Mouse (Mus musculus): ENCODE measurements around the gene Tnfaip8l2. TPM values are rescaled to one million over a fixed set of nuclear protein-coding genes. Genes with fewer than 3 reads are reported as not detected.

Tnfaip8l2 gene
- polyA plus RNA-seq, 1 experiment from 2014 or later = 0.63 TPM

GRCm38 (mm10) chr3:95173256-95173949, 31.2 kb upstream of the Tnfaip8l2 start:
- CTCF ChIA-PET = no interaction called here
- ATAC-seq (no peak), DNase-seq (ENCODE audit: low read depth, low spot score) (no peak)
- POLR2A ChIA-PET = no interaction called here
- TF ChIP-seq CTCF (IDR thresholded peaks at IDR 0.05) = no peak
- no peaks in the 10 kb centered on the region for H3K27me3 ChIP-seq
- in situ Hi-C loops (cut with MboI; ENCODE audit: low pct_unique_long_range_greater_than_20kb) = no loop called here

GRCm38 (mm10) chr3:95172526-95173255, 30.5 kb upstream of the Tnfaip8l2 start:
- TF ChIP-seq CTCF (IDR thresholded peaks at IDR 0.05) = no peak
- POLR2A ChIA-PET = no interaction called here
- in situ Hi-C loops (cut with MboI; ENCODE audit: low pct_unique_long_range_greater_than_20kb) = no loop called here
- CTCF ChIA-PET = interaction anchor here (1.4 kb wide), 1 partner anchor 10 kb away, joined by 5 read pairs; no protein-coding TSS in a partner anchor
- ATAC-seq = no peak
- no peaks in the 10 kb centered on the region for H3K27me3 ChIP-seq
- no peak for DNase-seq (ENCODE audit: low read depth, low spot score)

- ChIA-PET POLR2A (interaction anchor here (2.1 kb wide), 1 partner anchor 9 kb away, joined by 6 read pairs; no protein-coding TSS in a partner anchor), CTCF (interaction anchor here (1.0 to 1.2 kb wide), 3 partner anchors 9 to 27 kb away, joined by 3 to 4 read pairs (median 3); no protein-coding TSS in a partner anchor)
- no peak for TF ChIP-seq CTCF (IDR thresholded peaks at IDR 0.05)
- no peak for ATAC-seq
- in situ Hi-C loops (cut with MboI; ENCODE audit: low pct_unique_long_range_greater_than_20kb) = no loop called here
- DNase-seq (ENCODE audit: low read depth, low spot score) = no peak
- H3K27me3 ChIP-seq = no peaks in the 10 kb centered on the region
These were observed 28.9 kb upstream of the Tnfaip8l2 start for GRCm38 (mm10) chr3:95171105-95171504.

- ChIA-PET POLR2A (interaction anchor here (1.0 to 2.1 kb wide), 2 partner anchors 9 to 10 kb away, joined by 4 to 6 read pairs; no protein-coding TSS in a partner anchor), CTCF (interaction anchor here (1.2 to 1.3 kb wide), 3 partner anchors 11 to 26 kb away, joined by 3 to 4 read pairs (median 3); no protein-coding TSS in a partner anchor)
- ATAC-seq (no peak), DNase-seq (ENCODE audit: low read depth, low spot score) (no peak)
- H3K27me3 ChIP-seq = no peaks in the 10 kb centered on the region
- in situ Hi-C loops (cut with MboI; ENCODE audit: low pct_unique_long_range_greater_than_20kb) = no loop called here
- no peak for TF ChIP-seq CTCF (IDR thresholded peaks at IDR 0.05)
These were observed 27.8 kb upstream of the Tnfaip8l2 start for GRCm38 (mm10) chr3:95169996-95170395.

- ATAC-seq (no peak), DNase-seq (ENCODE audit: low read depth, low spot score) (no peak)
- POLR2A ChIA-PET = interaction anchor here (0.6 to 0.8 kb wide), 2 partner anchors 52 to 60 kb away, joined by 3 read pairs; no protein-coding TSS in a partner anchor
- no peaks in the 10 kb centered on the region for H3K27me3 ChIP-seq
- in situ Hi-C loops (cut with MboI; ENCODE audit: low pct_unique_long_range_greater_than_20kb) = no loop called here
- TF ChIP-seq CTCF (IDR thresholded peaks at IDR 0.05) = no peak
- CTCF ChIA-PET = interaction anchor here (1.1 to 1.3 kb wide), 4 partner anchors 10 to 49 kb away, joined by 3 to 4 read pairs (median 4); no protein-coding TSS in a partner anchor
These were observed 22.7 kb upstream of the Tnfaip8l2 start for GRCm38 (mm10) chr3:95164840-95165239.

- ChIA-PET CTCF (interaction anchor here (1.2 to 1.8 kb wide), 3 partner anchors 10 to 22 kb away, joined by 3 to 4 read pairs (median 4); partner anchors contain the start of gene Tnfaip8l2), POLR2A (interaction anchor here (0.6 to 0.8 kb wide), 2 partner anchors 53 to 60 kb away, joined by 3 read pairs; no protein-coding TSS in a partner anchor)
- no peak for TF ChIP-seq CTCF (IDR thresholded peaks at IDR 0.05)
These were observed 22.0 kb upstream of the Tnfaip8l2 start for GRCm38 (mm10) chr3:95164256-95164550.

GRCm38 (mm10) chr3:95163419-95164255, 21.5 kb upstream of the Tnfaip8l2 start:
- ATAC-seq (no peak), DNase-seq (ENCODE audit: low read depth, low spot score) (no peak)
- in situ Hi-C loops (cut with MboI; ENCODE audit: low pct_unique_long_range_greater_than_20kb) = no loop called here
- ChIA-PET CTCF (interaction anchor here (0.8 to 1.8 kb wide), 6 partner anchors 8 to 53 kb away, joined by 3 to 5 read pairs (median 4); partner anchors contain the start of gene Tnfaip8l2), POLR2A (no interaction called here)
- no peak for TF ChIP-seq CTCF (IDR thresholded peaks at IDR 0.05)
- H3K27me3 ChIP-seq = no peaks in the 10 kb centered on the region

More at GRCm38 (mm10) chr3:95164256-95164550, 22.0 kb upstream of the Tnfaip8l2 start:
- DNase-seq (ENCODE audit: low read depth, low spot score) = no peak
- H3K27me3 ChIP-seq = no peaks in the 10 kb centered on the region
- no peak for ATAC-seq
- in situ Hi-C loops (cut with MboI; ENCODE audit: low pct_unique_long_range_greater_than_20kb) = no loop called here

GRCm38 (mm10) chr3:95162345-95162628, 20.1 kb upstream of the Tnfaip8l2 start:
- no peak for TF ChIP-seq CTCF (IDR thresholded peaks at IDR 0.05)
- ChIA-PET CTCF (interaction anchor here (0.6 to 1.8 kb wide), 4 partner anchors 10 to 54 kb away, joined by 3 to 5 read pairs (median 4); partner anchors contain the start of gene Tnfaip8l2), POLR2A (interaction anchor here (0.9 kb wide), 1 partner anchor 19 kb away, joined by 3 read pairs; no protein-coding TSS in a partner anchor)
- ATAC-seq = no peak
- H3K27me3 ChIP-seq = no peaks in the 10 kb centered on the region
- DNase-seq (ENCODE audit: low read depth, low spot score) = no peak
- in situ Hi-C loops (cut with MboI; ENCODE audit: low pct_unique_long_range_greater_than_20kb) = no loop called here

GRCm38 (mm10) chr3:95161618-95162344, 19.6 kb upstream of the Tnfaip8l2 start:
- DNase-seq (ENCODE audit: low read depth, low spot score) (no peak), ATAC-seq (no peak)
- CTCF ChIA-PET = interaction anchor here (1.8 kb wide), 1 partner anchor 10 kb away, joined by 5 read pairs; no protein-coding TSS in a partner anchor
- no peaks in the 10 kb centered on the region for H3K27me3 ChIP-seq
- POLR2A ChIA-PET = interaction anchor here (0.9 kb wide), 1 partner anchor 19 kb away, joined by 3 read pairs; no protein-coding TSS in a partner anchor
- in situ Hi-C loops (cut with MboI; ENCODE audit: low pct_unique_long_range_greater_than_20kb) = no loop called here
- no peak for TF ChIP-seq CTCF (IDR thresholded peaks at IDR 0.05)

All from Patski (cell line).